Mouse (Mus musculus) MEL-GATA-1-ER (cell line): ENCODE data around the gene Cnr2.

ENCODE experiments used
- DNase-seq: peaks from one replicate; pipeline ENCODE4 v3.0.0-alpha.2; 2012; ENCODE audit warnings: low read depth; ENCODE audit errors: extremely low read depth

Cnr2 gene

GRCm38 (mm10) chr4:135875991-135876582 is 19.1 kb upstream of the Cnr2 start:
- DNase-seq = peak; percentile 74

DNA sequence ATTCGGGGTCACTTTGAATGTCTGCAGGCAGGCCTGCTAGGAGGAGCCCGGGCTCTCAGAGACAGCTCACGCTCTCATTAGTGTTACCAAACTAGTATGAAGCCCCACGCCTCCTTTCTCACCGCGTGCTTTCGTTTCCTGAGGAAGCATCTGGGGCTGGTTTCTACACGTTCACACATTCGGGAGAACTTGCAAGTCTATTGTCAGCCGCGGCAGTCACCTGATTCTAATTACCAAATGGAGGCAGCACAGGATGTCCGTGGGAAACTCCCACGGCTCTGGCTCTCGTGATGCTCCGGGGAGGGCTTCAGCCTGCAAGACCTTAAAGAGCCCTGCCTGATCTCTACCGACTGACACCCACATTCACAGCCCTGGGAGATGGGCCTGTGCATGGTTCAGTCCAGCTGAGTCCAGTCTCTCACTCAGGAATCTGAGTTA is 18.6 kb upstream of the Cnr2 start:
- peak; percentile 75 for DNase-seq

- no peak for DNase-seq
These were observed 17.5 kb upstream of the Cnr2 start for GRCm38 (mm10) chr4:135877742-135878141.

DNA sequence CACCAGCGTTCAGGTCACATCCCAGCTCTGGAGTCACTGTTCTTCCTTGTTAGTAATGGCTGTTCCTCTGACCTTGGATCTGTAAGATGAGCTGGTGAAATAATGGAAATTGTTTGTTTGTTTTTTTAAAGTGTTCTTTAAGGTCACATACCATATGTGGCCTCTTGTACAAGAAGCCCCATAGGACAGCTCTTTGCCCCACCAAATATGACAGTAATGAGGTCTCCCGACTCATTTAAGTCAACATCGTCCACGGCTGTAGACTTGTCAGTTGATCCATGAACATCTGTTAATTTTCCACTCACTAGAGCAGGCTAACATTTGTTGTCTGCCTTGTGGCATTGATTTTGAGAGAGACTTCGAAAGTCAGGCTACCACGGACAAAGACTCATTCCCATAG is 16.2 kb upstream of the Cnr2 start:
- no peak for DNase-seq

DNA sequence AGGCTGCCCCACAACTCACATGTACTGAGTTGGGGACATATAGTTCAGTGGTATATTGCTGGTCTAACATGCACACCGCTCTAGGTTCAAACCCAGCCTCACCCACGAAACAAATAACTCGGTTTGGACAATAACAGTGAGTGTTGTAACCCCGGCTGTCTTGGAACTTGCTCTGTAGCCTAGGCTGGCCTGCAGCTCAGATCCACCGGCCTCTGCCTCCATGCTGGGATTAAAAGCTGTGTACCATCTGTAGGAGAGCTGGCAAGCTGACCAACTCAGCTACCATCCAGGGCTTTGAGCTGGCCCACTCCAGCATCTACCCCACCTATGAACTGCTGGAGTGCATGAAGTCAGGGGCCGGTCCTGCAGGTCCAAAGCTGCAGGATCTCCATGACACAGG is 15.2 kb upstream of the Cnr2 start:
- DNase-seq = no peak

GRCm38 (mm10) chr4:135880576-135880975 is 14.6 kb upstream of the Cnr2 start:
- DNase-seq = no peak

DNA sequence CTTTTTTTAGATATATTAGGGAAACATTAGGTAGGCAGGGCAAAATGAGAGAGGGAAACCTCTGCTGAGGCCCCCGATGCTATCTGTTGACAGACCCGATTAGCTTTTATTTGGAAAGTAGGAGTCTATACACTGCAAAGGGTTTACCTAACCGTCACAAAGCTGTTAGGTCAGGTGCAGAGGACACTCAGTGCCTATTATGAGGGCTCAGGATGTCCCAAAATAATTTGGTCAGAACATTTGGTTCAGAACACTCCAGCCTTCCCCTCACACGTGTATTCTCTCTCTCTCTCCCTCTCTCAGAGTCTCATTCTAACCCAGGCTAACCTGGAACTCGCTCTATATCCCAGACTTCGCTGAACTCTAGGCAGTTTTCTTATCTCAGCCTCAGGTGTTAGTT is 13.2 kb upstream of the Cnr2 start:
- no peak for DNase-seq

DNA sequence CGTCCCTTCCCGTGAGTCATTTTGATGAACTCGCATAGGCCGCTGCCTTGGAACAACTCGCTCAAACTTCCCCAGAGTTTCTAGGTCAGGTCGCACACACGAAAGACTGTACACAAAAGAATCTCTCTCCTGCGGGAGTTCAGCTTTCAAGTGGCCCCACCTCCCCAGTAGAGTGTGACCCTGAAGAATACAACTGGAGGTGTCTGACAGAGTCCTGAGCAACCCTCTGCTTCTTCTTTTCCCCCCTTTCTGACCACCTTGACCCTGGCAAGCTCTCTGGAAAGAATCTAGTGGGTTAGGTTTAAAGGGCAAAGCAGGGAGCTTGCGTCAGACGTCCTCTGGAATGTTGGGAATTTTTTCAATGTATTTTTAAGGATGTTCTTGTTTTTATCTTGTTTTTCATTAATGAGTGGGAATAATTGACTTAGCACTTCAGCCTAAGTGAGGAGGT is 11.8 kb upstream of the Cnr2 start:
- no peak for DNase-seq

DNA sequence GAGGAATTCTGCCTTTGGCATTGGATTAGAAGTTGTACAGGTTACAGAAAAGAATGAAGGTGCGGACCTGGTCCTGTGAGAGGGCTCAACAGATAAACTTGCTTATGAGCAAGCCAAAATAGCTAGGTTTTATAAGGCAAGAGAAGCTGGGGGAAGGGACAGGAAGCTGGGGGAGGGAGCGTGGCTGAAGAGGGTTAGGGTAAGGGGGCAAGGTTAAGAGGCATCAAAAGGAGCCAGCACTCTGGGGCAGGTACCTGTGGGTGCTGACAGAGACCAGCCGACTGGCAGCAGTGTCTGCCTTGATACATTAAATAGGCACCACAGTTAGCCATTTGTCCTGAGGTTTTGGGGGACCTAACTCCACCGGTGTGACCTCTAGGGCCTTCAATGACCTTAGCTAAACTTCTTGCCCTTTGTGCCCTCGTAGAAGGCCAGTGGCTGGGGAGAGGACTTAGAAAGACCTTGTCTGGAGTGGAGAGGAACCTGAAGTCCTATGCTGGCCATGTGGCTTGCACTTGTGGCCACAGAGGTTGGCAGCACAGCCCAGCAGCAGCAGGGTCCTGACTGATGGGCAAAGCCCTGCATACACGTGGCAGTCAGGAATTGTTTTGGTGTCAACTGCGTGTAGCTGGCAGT is 11.2 kb upstream of the Cnr2 start:
- no peak for DNase-seq

- no peak for DNase-seq
These were observed 10.7 kb upstream of the Cnr2 start for GRCm38 (mm10) chr4:135884531-135884930.

DNA sequence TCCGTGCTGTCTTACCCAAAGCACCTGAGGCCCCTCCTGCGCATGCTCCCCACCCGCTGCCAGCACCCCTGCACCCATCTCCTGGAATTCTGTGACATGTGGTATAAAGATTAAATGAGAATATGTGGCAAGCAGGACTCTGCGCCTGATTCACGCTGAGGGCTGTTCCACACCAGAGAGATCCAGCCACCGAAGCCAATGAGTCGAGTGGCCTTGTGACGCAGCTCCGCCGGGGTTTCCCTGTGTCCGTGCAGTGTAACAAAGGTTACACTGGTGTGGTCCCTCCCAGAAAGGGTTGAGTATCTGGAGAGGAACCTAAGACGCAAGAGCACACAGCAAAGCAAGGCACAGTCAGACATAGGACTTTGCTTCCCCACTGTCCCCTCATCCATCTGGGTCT is 9.5 kb upstream of the Cnr2 start:
- DNase-seq = no peak

- no peak for DNase-seq
These were observed 9.0 kb upstream of the Cnr2 start for GRCm38 (mm10) chr4:135886184-135886583.

DNA sequence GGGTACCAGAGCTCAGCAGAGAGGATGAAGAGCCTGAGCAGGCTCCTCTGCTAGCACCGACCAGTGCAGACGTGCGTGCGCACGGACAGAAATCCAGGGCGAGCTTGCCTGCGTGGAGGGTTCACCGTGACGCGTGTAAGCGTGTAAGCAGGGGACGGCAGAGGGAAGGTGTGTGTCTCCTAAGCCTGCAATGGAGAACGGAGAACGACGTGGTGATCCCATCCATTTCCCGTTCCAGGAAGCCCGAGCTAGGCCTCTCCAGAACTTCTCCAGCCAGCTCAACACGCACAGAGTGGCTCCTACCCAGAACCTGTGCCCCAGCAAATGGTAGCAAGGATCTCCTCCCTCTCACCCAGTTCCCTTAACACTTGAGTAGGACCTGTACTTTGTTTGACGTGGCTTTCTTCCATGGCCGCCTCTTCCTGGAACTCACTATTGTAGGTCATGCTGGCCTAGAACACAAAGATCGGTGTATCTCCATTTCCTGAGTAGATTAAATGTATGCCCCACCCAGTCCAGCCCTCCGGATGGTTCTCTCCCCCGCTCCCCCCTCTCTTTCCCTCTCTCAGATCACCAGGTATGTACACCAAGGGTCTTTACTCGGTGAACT is 6.6 kb upstream of the Cnr2 start:
- DNase-seq = no peak

DNA sequence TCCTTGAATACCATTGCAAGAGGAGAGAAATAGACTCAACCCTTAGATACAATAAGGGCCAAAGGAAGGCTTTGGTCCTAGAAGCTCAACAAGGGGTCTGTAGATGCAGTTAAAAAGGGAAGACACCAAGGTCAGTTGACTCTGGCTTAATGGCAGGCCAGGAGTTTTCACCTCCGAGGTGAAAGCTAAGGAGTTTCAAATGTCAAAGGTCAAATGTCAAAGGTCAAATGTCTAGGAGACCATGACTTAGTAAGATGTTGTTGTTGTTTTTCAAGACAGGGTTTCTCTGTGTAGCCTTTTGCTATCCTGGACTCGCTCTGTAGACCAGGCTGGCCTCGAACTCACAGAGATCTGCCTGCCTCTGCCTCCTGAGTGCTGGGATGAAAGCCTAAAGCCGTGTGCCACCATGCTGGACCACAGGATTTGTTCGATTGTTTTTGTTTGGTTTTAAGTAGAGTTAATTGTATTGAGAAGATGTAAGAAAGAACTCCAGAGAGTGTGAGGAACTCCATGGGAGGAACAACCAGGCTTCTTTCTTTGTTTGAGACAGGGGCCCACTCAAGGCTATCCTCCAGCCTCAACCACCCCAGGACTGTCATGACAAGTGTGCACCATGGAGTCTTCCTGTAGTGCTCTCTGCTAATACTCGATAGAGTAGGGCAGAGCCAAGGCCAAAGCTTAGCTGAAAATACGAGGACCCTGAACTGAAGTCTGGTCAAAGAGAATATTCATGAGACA is 5.9 kb upstream of the Cnr2 start:
- DNase-seq = no peak

DNA sequence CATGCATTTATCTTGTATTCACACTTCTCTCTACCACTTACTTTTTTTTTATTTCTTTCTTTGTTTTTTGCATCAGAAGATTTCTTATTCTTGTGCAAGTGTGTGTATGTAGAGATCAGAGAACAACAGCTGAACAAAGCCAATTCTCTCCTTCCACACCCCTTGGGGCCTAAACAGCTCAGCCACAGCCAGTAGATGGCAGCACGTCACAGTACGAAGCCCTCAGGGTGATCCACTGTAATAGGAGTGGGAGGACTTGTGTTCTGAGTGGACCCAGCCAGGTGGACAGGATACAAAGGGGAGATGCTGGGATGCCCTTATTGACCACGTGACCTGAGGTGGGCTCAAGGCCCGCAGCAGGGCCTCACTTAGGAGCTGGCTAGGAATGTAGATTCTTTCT is 5.3 kb upstream of the Cnr2 start:
- no peak for DNase-seq

- DNase-seq = peak; percentile 96
These were observed 3.7 kb upstream of the Cnr2 start for GRCm38 (mm10) chr4:135891539-135891938.

- no peak for DNase-seq
These were observed 2.3 kb upstream of the Cnr2 start for GRCm38 (mm10) chr4:135892884-135893283.

GRCm38 (mm10) chr4:135896157-135896556 is 963 bp downstream of the Cnr2 start:
- DNase-seq = no peak

DNA sequence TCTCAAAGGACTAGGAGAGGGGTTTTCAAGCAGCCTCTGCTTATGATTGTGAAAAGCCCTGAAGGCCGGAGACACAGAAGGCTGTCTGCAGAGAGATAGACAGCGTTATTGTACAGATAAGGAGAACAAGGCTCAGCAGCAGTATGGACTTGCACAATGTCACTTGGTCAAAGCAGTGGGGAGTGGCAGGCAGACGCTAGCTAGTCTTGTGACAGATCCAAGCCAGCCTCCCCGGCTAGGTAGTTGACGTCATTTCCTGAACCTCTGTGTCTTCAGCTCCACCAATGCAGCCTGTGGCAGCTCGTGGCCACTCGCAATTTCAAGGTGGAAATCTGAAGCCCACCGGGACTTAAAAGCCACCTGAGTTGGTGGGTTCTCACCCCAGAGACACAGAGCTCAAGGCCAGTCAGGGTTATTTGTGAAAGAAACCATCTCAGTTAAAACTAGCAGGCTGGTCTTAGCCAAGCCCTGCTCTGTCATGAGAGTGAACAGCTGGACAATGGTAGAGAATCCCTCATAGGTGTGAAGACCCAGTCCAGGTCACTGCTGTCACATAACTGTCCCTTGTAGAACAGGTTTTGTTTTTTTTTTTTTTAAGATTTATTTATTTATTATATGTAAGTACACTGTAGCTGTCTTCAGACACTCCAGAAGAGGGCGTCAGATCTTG is 3.3 kb downstream of the Cnr2 start:
- DNase-seq = peak; percentile 94

GRCm38 (mm10) chr4:135899050-135899448 is 3.9 kb downstream of the Cnr2 start:
- no peak for DNase-seq

DNA sequence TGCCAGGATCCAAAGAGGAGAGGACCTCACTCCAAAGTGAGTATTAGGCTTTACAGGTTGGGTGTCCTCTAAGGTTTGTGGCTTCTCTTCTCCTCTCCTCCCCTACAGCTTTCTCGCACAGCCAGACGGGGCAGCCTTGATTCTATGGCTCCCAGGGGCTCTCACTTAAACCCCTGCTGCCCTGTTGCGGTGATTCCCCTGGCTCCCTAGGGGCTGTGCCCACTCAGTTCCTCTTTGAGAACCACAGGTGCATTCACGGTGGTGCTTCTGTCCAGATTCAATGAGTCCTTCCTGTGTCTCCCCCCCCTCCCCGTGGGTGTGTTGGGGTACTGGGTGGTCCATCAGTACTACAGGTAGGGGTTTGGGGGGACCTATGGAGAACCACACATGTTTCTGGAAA is 4.8 kb downstream of the Cnr2 start:
- no peak for DNase-seq
